Mouse (Mus musculus) ES-E14 (cell line): ENCODE measurements at regions not wholly inside any gene's neighbourhood (a gene's known extent, or its start where the extent isn't known, plus 50 kb on each side); places are given as distances from the start of the nearest gene placed in this dataset.

Experiments used
- CHD2 ChIP-seq: IDR thresholded peaks from 2 replicates; pipeline ENCODE4 v1.6.1; 2014; ENCODE audit warnings: mild to moderate bottlenecking, low read depth, low read length, inconsistent platforms
- HCFC1 ChIP-seq: IDR thresholded peaks from 2 replicates; pipeline ENCODE4 v1.6.1; 2012; ENCODE audit warnings: low read length, inconsistent platforms, borderline replicate concordance; ENCODE audit not compliant: insufficient read depth
- MAFK ChIP-seq: IDR thresholded peaks from 2 replicates; pipeline ENCODE4 v1.6.1; 2014; ENCODE audit warnings: mild to moderate bottlenecking, low read depth, low read length, inconsistent platforms; ENCODE audit not compliant: insufficient read depth
- ZC3H11A ChIP-seq: IDR thresholded peaks from 2 replicates; pipeline ENCODE4 v1.6.1; 2012; ENCODE audit warnings: low read depth, mild to moderate bottlenecking, inconsistent platforms, low read length, borderline replicate concordance
- ZNF384 ChIP-seq: IDR thresholded peaks from 2 replicates; pipeline ENCODE4 v1.6.1; 2012; ENCODE audit warnings: low read depth, low read length, inconsistent platforms

DNA sequence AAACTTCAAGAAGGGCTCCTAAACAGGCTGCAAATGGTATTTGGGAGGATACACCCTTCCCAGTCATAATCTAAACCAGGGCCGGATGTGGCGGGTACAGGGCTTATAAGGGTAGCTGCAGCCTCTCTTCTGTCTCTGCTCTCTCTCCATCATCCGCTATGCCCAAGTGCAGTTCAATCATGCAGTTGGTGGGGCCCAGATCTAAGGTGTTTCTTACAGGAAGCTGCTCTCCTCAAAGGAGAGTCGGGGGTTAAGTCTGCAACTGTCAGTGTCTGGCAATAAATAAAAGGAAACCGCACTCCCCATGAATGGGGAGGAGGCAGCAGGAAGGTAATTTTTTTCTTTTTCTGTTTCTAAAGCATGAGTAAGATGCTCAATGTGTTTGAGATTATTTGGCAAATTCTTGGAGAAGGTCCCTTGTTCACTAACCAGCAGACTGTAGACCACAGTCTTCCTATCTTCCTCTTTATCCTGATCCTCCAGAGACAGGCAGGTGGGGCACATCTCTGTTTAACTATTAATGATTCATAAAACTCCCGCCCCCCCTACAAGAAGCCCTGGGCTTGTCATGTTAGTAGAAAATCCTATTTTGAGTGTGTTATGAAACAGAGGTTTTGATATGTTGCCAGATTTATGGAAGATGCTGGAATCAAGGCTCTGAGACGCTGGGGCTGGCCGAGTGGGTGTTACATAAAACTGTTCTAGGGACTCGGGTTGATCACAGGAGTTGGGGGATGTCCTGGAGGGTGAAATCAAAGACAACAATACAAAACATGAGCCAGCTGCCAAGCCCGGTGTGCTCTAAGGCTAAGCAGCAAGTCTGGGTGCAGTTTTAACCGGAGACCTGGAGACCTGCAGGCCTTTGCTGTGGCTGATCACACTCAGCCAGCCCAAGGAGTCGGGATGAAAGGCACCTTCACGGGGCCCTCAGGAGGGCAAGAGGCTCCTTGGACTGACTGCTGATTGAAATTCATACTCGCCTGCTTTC is 69.3 kb upstream of the Irf2bp2 start:
- no peak for TF ChIP-seq CHD2
- TF ChIP-seq MAFK, result no peak
- no peak for TF ChIP-seq HCFC1
- TF ChIP-seq ZC3H11A, result no peak
- no peak for TF ChIP-seq ZNF384
